Mouse (Mus musculus) kidney, postnatal 0 days (tissue): ENCODE measurements around the gene Fat3. TPM values are rescaled to one million over a fixed set of nuclear protein-coding genes. Genes with fewer than 3 reads are reported as not detected.

Experiments
- ATAC-seq: fragments of 200-750 bp; cut with Nextera tagmentation; replicated peaks from 2 replicates; pipeline ENCODE4 v1.8.0; 2017; ENCODE audit warnings: low read depth, moderate number of reproducible peaks, moderate TSS enrichment, moderate library complexity; ENCODE audit not compliant: low FRiP score
- DNase-seq: peaks from one replicate; pipeline ENCODE4 v3.0.0-alpha.2; 2016; ENCODE audit warnings: low spot score
- H3K27ac ChIP-seq: fragments of 300-500 bp; sonication (generic); 2 replicates; pipeline ENCODE4 v1.5.1; 2014; ENCODE audit warnings: mild to moderate bottlenecking
- H3K27me3 ChIP-seq: fragments of 300-500 bp; sonication (generic); 2 replicates; pipeline ENCODE4 v1.6.1; 2014; ENCODE audit warnings: low read length, mixed read lengths; ENCODE audit not compliant: insufficient read depth
- H3K36me3 ChIP-seq: fragments of 300-500 bp; sonication (generic); 2 replicates; pipeline ENCODE4 v1.6.1; 2014; ENCODE audit warnings: low read length, mixed read lengths; ENCODE audit not compliant: insufficient read depth
- H3K4me1 ChIP-seq: fragments of 300-500 bp; sonication (generic); replicated peaks from 2 replicates; pipeline ENCODE4 v1.6.1; 2014; ENCODE audit warnings: antibody characterized with exemption, low read length, mixed read lengths; ENCODE audit not compliant: insufficient read depth
- H3K4me2 ChIP-seq: fragments of 300-500 bp; sonication (generic); 2 replicates; pipeline ENCODE4 v1.6.1; 2014; ENCODE audit warnings: mild to moderate bottlenecking, low read length, moderate library complexity, mixed read lengths
- H3K4me3 ChIP-seq: fragments of 300-500 bp; sonication (generic); replicated peaks from 2 replicates; pipeline ENCODE4 v1.5.1; 2014; ENCODE audit warnings: low read depth, low read length
- H3K9ac ChIP-seq: fragments of 300-500 bp; sonication (generic); 2 replicates; pipeline ENCODE4 v1.6.1; 2014; ENCODE audit warnings: low read depth, low read length
- H3K9me3 ChIP-seq: fragments of 300-500 bp; sonication (generic); replicated peaks from 2 replicates; pipeline ENCODE4 v1.6.1; 2016; ENCODE audit warnings: low read length, inconsistent platforms, mixed read lengths
- CTCF ChIP-seq: IDR thresholded peaks from 2 replicates; pipeline ENCODE4 v1.5.1; 2016; ENCODE audit warnings: antibody characterized with exemption, low read depth, mild to moderate bottlenecking, moderate library complexity
- WGBS: fragments of 180-500 bp; shearing (Covaris S2); extraction: QIAGEN DNeasy Blood & Tissue Kit; methylation state at CpG from one replicate; pipeline ENCODE4 v1.1.7; 2014; 5-methylcytosine and 5-hydroxymethylcytosine counted together
- polyA plus RNA-seq: library from polyadenylated mRNA; unstranded; fragments of >200 nt; fragmentation: Nextera tagmentation; extraction: Ambion mirVana; gene quantifications from 2 replicates; pipeline ENCODE4 v1.2.1, GENCODE M21; 2015

The Fat3 gene
- polyA plus RNA-seq, 1 experiment from 2014 or later: 1.5 TPM

GRCm38 (mm10) chr9:16354906-16355305, 146.2 kb downstream of the Fat3 start:
- no peak for DNase-seq
- ATAC-seq: no peak
- Histone ChIP-seq H3K4me1 (no peaks in the 10 kb centered on the region), H3K27me3 (no peaks in the 10 kb centered on the region), H3K9ac (no peak overlapping the region), H3K4me2 (no peak overlapping the region), H3K36me3 (no peaks in the 10 kb centered on the region), H3K27ac (no peak overlapping the region), H3K9me3 (no peaks in the 10 kb centered on the region), H3K4me3 (no peak overlapping the region)
- TF ChIP-seq CTCF: no peak
- WGBS: 18% methylated on average over 1 of the region's 1 CpGs

DNA sequence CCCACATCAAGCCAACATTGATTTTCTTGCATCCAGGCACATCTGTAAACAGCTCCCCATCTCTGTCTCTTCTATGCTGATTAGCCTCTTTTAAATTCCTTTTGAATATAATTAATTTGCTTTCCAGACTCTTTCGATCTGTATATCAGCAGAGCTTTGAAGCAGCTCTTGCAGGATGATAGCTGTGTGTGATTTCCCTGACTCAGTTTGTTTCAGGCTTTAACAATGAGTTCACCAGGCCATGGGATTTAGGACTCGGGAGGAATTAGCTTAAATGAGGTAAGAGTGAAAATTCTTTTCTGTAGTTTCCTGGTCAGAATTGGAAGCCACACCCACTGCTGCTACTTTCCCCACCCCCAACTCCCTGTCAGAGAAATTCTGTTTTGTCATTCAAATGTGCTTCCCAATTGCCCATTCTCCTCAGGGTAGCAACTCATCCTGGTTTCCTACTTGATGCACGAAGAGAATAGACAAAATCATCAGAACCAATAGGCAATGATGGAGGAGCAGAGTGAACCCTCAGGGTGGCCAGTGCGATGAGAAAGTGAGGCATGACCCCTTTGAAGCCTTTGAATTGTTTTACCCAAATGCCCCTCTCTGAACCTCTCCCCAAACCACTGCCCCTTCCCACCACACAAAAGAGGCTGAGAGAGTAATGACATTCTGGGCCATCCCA, 147.9 kb downstream of the Fat3 start:
- no peak for DNase-seq
- Histone ChIP-seq H3K27ac (no peak overlapping the region), H3K4me3 (no peak overlapping the region), H3K27me3 (no peaks in the 10 kb centered on the region), H3K4me2 (no peak overlapping the region), H3K9me3 (no peaks in the 10 kb centered on the region), H3K9ac (no peak overlapping the region), H3K36me3 (no peaks in the 10 kb centered on the region), H3K4me1 (no peaks in the 10 kb centered on the region)
- 54% methylated on average over 4 of the region's 4 CpGs for whole genome bisulfite sequencing
- no peak for TF ChIP-seq CTCF
- ATAC-seq: no peak

DNA sequence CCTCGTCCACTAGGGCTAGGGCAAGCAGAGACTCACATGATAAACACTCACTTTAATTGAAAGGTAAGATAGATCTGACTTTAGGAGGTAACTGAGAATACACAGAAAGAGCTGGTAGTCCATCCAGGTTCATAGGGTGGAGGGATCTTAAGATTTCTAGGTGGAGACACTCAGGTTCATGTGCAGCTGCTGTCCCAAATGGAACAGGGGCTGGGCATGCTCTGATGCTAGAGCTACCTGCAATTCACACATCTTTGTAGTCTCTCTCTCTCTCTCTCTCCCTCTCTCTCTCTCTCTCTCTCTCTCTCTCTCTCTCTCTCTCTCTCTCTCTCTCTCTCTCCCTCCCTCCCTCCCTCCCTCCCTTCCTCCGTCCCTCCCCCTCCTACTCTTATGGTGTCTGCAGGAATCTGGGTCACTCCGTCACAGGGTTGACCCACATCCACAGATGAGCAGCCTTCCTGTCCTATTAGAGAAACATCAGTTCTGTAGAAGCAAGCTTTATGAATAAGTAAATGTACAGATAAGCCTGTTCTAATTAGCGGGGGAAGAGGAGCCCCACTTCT, 148.5 kb downstream of the Fat3 start:
- Histone ChIP-seq H3K4me3 (no peak overlapping the region), H3K27me3 (no peaks in the 10 kb centered on the region), H3K4me1 (no peaks in the 10 kb centered on the region), H3K4me2 (no peak overlapping the region), H3K9ac (no peak overlapping the region), H3K27ac (no peak overlapping the region), H3K36me3 (no peaks in the 10 kb centered on the region), H3K9me3 (no peaks in the 10 kb centered on the region)
- DNase-seq (no peak), ATAC-seq (no peak)
- TF ChIP-seq CTCF: no peak
- 58% methylated on average over 3 of the region's 4 CpGs for WGBS

- Histone ChIP-seq H3K36me3 (no peaks in the 10 kb centered on the region), H3K4me2 (no peak overlapping the region), H3K4me3 (no peak overlapping the region), H3K4me1 (no peaks in the 10 kb centered on the region), H3K27me3 (no peaks in the 10 kb centered on the region), H3K9ac (no peak overlapping the region), H3K9me3 (no peaks in the 10 kb centered on the region), H3K27ac (no peak overlapping the region)
- 73% methylated on average over 11 of the region's 11 CpGs for WGBS
- no peak for TF ChIP-seq CTCF
- DNase-seq: no peak
- ATAC-seq: no peak
These were observed 155.9 kb downstream of the Fat3 start for GRCm38 (mm10) chr9:16344902-16345855.

GRCm38 (mm10) chr9:16343191-16343590, 157.9 kb downstream of the Fat3 start:
- Histone ChIP-seq H3K4me2 (no peak overlapping the region), H3K9me3 (no peaks in the 10 kb centered on the region), H3K27me3 (no peaks in the 10 kb centered on the region), H3K36me3 (no peaks in the 10 kb centered on the region), H3K27ac (no peak overlapping the region), H3K4me1 (no peaks in the 10 kb centered on the region), H3K9ac (no peak overlapping the region), H3K4me3 (no peak overlapping the region)
- 90% methylated on average over 2 of the region's 2 CpGs for WGBS
- DNase-seq (no peak), ATAC-seq (no peak)
- TF ChIP-seq CTCF: no peak

GRCm38 (mm10) chr9:16342577-16342976, 158.5 kb downstream of the Fat3 start:
- Histone ChIP-seq H3K9ac (no peak overlapping the region), H3K27me3 (no peaks in the 10 kb centered on the region), H3K4me2 (no peak overlapping the region), H3K4me3 (no peak overlapping the region), H3K36me3 (no peaks in the 10 kb centered on the region), H3K9me3 (no peaks in the 10 kb centered on the region), H3K27ac (no peak overlapping the region), H3K4me1 (no peaks in the 10 kb centered on the region)
- ATAC-seq (no peak), DNase-seq (no peak)
- 90% methylated on average over 8 of the region's 8 CpGs for WGBS
- no peak for TF ChIP-seq CTCF
